Mouse (Mus musculus) ovary, adult 18-20 months (tissue): ENCODE data around the gene Gm11937.
A peak's percentile ranks its signal among the peaks of the same experiment; 100 is the strongest.
"Not testable (repeated sequence)": the region's sequence is repeated elsewhere in the genome, so short reads cannot be mapped to it uniquely, and the experiment has no call there.

Experiments used
- DNase-seq: peaks from one replicate; pipeline ENCODE4 v3.0.0; 2022; ENCODE audit warnings: low spot score, mixed read lengths

Gene Gm11937

GRCm38 (mm10) chr11:99610089-99610488, at the start of gene Gm11937:
TSS of gene Gm11937 (minus strand) at chr11:99610189.
- DNase-seq, result not testable (repeated sequence)

DNA sequence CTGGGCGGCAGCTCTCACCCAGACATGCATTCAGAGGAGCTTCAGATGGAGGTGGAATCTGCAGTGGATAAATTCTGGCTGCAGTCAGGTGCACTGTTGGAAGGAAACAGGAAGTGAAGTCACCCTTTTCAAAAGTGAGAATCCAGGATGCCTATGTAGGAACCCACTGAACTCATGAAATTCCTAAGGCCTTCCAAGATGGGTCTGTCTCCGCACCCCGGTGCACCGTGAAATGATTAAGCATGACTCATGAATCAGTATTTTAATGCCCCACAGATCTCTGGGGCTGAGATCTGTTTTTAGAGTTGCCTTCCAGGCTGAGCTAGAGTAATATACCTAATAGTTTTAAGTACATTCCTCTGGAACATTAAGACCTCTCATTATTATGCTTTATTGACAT, 49.3 kb upstream of the Gm11937 start:
- no peak for DNase-seq

- DNase-seq, result not testable (repeated sequence)
Observed at GRCm38 (mm10) chr11:99658467-99659010, 48.5 kb upstream of the Gm11937 start, which contains the start of gene Gm11563. TSS of gene Gm11563 (minus strand) at chr11:99658960.

DNA sequence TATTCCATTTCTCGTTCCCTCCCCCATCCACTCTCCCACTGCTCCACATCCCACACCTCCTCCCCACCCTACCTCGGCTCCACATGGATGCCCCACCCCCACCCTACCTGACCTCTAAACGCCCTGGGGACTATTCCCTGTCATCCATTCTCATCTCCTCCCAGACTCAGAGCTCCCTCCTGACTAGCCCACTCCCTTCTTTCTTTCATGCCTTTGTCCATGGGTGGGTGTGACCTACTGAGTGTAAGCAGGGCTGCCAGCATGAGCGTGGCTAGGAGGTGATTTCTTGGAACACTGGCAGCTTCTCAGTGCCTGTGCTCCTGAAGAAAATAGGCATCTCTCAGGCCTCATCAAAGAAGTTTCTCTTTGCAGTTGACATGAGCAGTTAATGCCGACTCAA, 47.1 kb upstream of the Gm11937 start:
- DNase-seq, result no peak

- DNase-seq, result no peak
Observed at GRCm38 (mm10) chr11:99650136-99650535, 40.1 kb upstream of the Gm11937 start, which contains the start of gene Gm11555. TSS of gene Gm11555 (minus strand) at chr11:99650236.

DNA sequence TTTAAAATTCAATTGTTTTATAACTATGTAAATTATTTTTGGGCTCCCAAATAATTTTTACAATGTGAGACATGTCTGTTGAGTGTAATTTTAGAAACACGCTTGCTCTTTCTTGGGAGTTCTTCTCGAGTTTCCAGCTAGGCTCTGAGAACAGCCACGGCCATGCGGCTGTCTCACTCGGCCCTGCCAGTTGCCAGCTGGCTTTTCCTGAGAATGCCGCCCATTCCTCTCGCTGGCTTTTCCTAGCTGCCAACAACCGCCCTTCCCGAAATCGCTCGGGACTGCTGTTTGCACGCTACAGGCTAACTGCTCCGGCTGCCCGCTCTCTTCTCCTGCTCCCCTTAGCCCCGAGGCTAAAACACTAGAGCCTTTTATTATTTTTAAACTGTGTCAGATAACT, 36.5 kb upstream of the Gm11937 start:
- DNase-seq, result no peak

DNA sequence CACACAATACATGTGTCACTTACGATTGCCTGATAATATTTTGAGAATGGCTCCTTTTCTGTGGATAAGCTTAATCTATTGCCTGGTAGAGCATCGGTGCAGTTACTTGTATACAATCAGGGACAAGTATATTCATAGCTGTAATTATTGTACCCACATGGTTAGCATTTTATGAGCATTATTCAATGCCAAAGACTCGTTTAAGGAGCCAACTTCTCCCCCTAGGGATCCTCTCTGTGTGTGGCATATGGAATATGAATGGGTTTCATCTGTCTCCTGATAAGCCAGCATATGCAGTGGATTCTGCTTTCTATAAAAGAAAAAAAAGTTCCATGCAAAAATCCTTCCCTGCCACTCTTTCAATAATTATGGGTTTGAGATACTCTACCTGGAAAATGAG, 34.4 kb upstream of the Gm11937 start:
- DNase-seq, result no peak

DNA sequence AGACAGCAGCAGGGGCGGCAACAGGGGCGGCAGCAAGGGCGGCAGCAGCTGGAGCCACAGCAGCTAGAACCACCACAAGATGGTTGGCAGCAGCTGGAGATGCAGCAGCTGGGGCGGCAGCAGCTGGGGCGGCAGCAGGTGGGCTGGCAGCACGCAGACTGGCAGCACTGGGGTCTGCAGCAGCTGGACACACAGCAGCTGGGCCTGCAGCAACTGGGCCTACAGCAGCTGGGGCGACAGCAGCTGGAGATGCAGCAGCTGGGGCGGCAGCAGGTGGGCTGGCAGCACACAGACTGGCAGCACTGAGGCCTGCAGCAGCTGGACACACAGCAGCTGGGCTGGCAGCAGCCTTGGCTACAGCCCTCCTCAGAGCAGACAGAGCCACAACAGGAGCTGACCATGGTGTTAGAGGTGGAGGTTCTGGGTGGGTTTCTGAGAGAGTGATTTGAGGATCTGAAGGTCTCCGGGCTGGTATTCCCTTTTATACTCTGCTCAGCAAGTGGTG, 33.7 kb upstream of the Gm11937 start, which contains the start of gene Krtap4-7:
Krtap4-7 (minus strand) TSS at position 455 of the 505 bp plus-strand sequence.
- DNase-seq, result not testable (repeated sequence)

DNA sequence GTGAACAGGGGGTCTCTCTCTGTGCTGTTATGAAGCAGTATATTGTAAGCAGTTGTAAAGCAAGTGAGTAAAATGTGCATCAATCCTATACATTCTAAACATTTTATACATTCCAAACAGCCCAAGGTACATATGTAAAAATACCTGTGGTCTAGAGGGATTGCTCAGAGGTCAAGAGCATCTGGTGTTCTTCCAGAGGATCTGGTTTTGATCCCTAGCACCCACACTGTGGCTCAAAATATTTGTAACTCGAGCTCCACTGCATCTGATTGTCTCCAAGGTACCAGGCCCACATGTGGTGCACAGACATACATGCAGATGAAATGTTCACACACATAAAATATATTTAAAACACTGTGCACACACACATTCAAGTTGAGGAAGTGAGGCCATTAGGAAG, 30.9 kb upstream of the Gm11937 start:
- DNase-seq, result no peak

DNA sequence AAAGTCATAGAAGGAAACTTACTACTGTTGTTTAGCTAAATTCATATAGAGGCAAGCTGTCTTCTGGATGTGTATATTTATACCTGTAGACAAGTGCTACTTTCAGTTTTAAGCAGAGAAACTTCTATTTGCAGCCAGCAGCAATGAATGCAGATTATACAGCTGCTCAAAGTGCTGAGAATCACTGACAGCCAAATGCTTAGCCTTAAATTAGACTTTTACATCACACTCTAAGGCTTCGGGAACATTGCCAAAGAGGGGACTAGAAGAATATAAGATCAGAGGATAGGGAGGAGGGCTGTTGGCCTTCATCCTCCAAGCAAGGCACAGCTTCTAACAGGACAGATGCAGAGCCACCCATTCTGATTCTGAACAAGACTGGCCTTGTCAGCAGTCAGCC, 27.1 kb upstream of the Gm11937 start:
- DNase-seq, result no peak

DNA sequence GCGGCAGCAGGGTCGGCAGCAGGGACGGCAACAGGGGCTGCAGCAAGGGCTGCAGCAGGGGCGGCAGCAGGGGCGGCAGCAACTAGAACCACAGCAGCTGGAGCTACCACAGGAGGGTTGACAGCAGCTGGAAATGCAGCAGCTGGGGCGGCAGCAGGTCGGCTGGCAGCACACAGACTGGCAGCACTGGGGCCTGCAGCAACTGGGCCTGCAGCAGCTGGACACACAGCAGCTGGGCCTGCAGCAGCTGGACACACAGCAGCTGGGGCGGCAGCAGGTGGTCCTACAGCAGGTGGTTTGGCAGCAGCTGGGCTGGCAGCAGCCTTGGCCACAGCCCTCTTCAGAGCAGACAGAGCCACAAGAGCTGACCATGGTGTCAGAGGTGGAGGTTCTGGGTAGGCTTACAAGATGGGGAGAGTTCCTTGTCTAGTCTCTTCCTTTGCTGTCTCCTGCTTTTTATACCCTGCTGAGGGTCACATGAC, 24.7 kb upstream of the Gm11937 start, which contains the start of gene Krtap4-2:
Krtap4-2 (minus strand) TSS at position 432 of the 482 bp plus-strand sequence.
- no peak for DNase-seq

- no peak for DNase-seq
Observed at GRCm38 (mm10) chr11:99633293-99633692, 23.3 kb upstream of the Gm11937 start.

DNA sequence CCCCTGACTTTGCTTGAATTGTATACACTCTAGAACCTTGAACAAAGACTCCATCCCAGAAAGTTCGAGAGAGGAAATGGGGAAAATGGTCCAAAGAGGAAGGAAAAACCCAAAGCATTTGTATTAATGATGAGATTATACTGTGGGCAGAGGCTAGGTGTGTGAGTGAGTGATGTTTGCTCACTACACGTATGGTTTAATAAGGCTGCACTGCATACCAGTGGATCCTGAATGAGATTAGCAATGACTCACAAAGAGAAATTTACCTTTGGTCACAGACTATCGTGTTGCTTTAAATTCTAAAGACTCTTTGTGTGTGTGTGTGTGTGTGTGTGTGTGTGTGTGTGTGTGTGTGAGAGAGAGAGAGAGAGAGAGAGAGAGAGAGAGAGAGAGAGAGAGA, 20.9 kb upstream of the Gm11937 start:
- DNase-seq, result no peak

DNA sequence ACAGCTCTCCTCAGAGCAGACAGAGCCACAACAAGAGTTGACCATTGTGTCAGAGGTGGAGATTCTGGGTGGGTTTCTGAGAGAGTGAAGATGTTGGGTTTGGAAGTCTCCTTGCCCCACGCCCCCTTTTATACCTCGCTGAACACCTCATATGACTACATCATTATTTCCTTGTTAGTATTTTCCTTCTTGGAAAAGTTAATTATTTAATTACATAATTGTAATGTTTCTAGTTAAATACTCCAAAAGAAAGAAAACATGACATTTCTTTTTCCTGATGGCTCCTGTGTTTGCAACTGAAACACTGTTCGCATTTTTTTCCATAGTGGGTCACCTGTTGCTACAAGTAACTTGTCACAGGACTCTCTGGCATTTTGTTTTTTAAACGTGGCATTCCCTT, 18.1 kb upstream of the Gm11937 start, which contains the start of gene Krtap4-1:
Krtap4-1 (minus strand) TSS at position 101 of the 400 bp plus-strand sequence.
- no peak for DNase-seq

DNA sequence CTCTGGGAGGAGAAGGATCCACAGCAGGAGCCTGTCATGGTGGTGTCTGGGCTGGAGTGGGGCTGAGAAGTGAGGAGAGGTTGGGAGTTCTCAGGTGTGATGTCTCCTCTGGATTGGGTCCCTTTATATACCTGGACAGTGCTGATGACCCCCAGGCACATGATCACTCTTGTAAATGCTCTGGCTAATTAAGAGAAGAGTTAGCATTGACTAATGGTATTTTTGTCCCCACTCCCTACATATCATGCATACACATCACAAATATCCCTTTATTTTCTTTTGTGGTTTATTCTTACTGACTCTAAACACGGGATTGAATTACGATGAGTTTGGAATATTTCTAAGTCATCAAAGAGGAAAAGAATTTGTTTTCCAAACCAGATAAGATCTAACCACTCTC, 10.3 kb upstream of the Gm11937 start, which contains the start of gene Gm11562:
Gm11562 (minus strand) TSS at position 101 of the 400 bp plus-strand sequence.
- no peak for DNase-seq

DNA sequence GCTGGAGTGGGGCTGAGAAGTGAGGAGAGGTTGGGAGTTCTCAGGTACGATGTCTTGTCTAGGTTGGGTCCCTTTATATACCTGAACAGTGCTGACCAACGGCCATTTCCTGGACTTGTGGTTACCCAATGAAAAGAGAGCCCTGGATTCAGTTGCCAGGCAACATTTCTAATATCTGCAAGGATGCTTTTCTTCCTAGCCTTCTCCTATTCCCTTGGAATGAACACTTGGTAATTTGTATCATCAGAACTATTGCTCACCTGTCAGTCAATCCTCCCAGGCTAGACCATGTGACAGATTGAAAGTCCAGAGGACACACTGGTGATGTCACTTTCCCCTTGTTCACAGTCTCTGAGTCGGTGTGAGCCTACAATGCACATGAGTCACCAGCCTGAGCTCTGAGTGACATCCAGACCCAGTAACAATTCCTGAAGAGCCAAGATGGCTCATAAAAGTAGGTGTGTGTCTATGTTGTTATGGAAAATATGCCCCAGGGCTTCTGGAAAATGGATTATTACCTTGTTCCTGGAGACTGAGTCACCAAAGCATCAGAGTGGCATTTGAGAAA, 4.9 kb upstream of the Gm11937 start, which contains the start of gene Krtap2-4:
Krtap2-4 (minus strand) TSS at position 51 of the 568 bp plus-strand sequence.
- no peak for DNase-seq

- DNase-seq, result no peak
Observed at GRCm38 (mm10) chr11:99609126-99609525, 863 bp downstream of the Gm11937 start.

GRCm38 (mm10) chr11:99603208-99603607, 6.8 kb downstream of the Gm11937 start, which contains the start of gene Gm11938:
TSS of gene Gm11938 (minus strand) at chr11:99603308.
- DNase-seq, result not testable (repeated sequence)

GRCm38 (mm10) chr11:99597742-99598141, 12.2 kb downstream of the Gm11937 start, which contains the start of gene Krtap9-3:
TSS of gene Krtap9-3 (minus strand) at chr11:99598105.
- not testable (repeated sequence) for DNase-seq

- no peak for DNase-seq
Observed at GRCm38 (mm10) chr11:99590981-99591380, 19.0 kb downstream of the Gm11937 start, which contains the start of gene Krtap1-3. TSS of gene Krtap1-3 (minus strand) at chr11:99591339.

- DNase-seq, result peak; percentile 19
Observed at GRCm38 (mm10) chr11:99585096-99585495, 24.9 kb downstream of the Gm11937 start.

- no peak for DNase-seq
Observed at GRCm38 (mm10) chr11:99583245-99583704, 26.7 kb downstream of the Gm11937 start, which contains the start of gene Krtap1-4. TSS of gene Krtap1-4 (minus strand) at chr11:99583654.

- DNase-seq, result no peak
Observed at GRCm38 (mm10) chr11:99581564-99581963, 28.4 kb downstream of the Gm11937 start.
